Comparison of ENCODE assay signal across 21 mouse cellular contexts in the genomic region with DNA sequence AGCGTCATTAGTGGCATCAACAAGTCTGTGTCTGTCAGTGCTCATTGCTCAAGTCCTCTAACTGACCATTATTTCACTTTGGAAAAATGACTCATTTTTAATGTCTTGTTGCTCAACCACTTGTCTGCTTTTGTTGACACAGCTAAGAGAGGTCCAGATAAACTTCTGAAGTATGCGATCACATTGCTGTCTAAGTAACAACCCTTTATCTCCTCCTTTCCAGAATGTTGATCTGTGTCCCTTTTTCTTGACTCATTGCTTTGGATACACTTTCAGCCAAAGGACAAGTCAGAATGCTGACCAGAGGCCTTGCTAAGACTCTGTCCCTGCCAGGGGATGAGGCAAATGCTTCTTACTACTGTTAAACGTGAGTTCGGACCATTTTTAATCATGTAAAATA.
DNase-seq lines count a peak whose midpoint lies in the region; ATAC-seq and TF ChIP-seq lines count a peak whose summit lies in the region.
"Had no signal": no experiment of that assay in that cellular context is flagged by ENCODE, and none has a peak within 500 bp of the region (broad histone marks: within the 10 kb centered on the region; RNA-seq: fewer than 3 reads in every experiment).

No protein-coding gene starts in this region.

- peak; percentile 65 for ATAC-seq in lung, postnatal 0 days
- no peak for ATAC-seq in hindbrain, embryonic 12.5 days (ENCODE audit: low FRiP score)
- ATAC-seq: activated CD4-positive, CD25-positive, alpha-beta regulatory T cell, adult 4 months; forebrain, embryonic 13.5 days; forebrain, postnatal 0 days; hindbrain, embryonic 16.5 days; inflammation-experienced regulatory T-cells, adult 6 months; intestine, postnatal 0 days; Patski had no signal

- H3K27me3 ChIP-seq in lung, postnatal 0 days (replicated peaks; ENCODE audit: insufficient read depth, low read length): no peaks in the 10 kb centered on the region
- H3K27me3 ChIP-seq in hindbrain, embryonic 12.5 days: no peaks in the 10 kb centered on the region
- H3K27me3 ChIP-seq: forebrain, embryonic 13.5 days; heart, embryonic 13.5 days had no signal

- no peak overlapping the region for H3K27ac ChIP-seq in lung, postnatal 0 days (ENCODE audit: low read length)
- no peak overlapping the region for H3K27ac ChIP-seq in hindbrain, embryonic 12.5 days
- H3K27ac ChIP-seq: embryonic facial prominence, embryonic 10.5 days; forebrain, embryonic 13.5 days; heart, embryonic 13.5 days had no signal

- H3K36me3 ChIP-seq in lung, postnatal 0 days (ENCODE audit: insufficient read depth, low read length): no peaks in the 10 kb centered on the region
- no peaks in the 10 kb centered on the region for H3K36me3 ChIP-seq in hindbrain, embryonic 12.5 days
- H3K36me3 ChIP-seq: embryonic facial prominence, embryonic 10.5 days; heart, embryonic 13.5 days had no signal

- H3K9ac ChIP-seq in lung, postnatal 0 days (replicated peaks; ENCODE audit: low read depth): no peak overlapping the region
- no peak overlapping the region for H3K9ac ChIP-seq in hindbrain, embryonic 12.5 days
- H3K9ac ChIP-seq: forebrain, embryonic 13.5 days; forebrain, postnatal 0 days; heart, embryonic 13.5 days had no signal

- no peaks in the 10 kb centered on the region for H3K4me1 ChIP-seq in lung, postnatal 0 days (ENCODE audit: insufficient read depth, low read depth, low read length)
- no peaks in the 10 kb centered on the region for H3K4me1 ChIP-seq in lung, adult 2 months (ENCODE audit: control insufficient read depth, insufficient read depth, low read length)
- H3K4me1 ChIP-seq in hindbrain, embryonic 12.5 days: no peaks in the 10 kb centered on the region
- H3K4me1 ChIP-seq: embryonic facial prominence, embryonic 10.5 days; heart, embryonic 13.5 days had no signal

- H3K4me2 ChIP-seq in lung, postnatal 0 days (replicated peaks; ENCODE audit: low read depth, low read length): no peak overlapping the region
- no peak overlapping the region for H3K4me2 ChIP-seq in hindbrain, embryonic 12.5 days (replicated peaks)
- H3K4me2 ChIP-seq: forebrain, embryonic 13.5 days; heart, embryonic 13.5 days had no signal

- TF ChIP-seq EP300 in lung, postnatal 0 days (IDR thresholded peaks at IDR 0.05): no peak

- no peak overlapping the region for H3K4me3 ChIP-seq in lung, postnatal 0 days (ENCODE audit: low read depth, low read length)
- H3K4me3 ChIP-seq in lung, adult 2 months (replicated peaks; ENCODE audit: extremely low read depth, low read depth, low read length): no peak overlapping the region
- no peak overlapping the region for H3K4me3 ChIP-seq in hindbrain, embryonic 12.5 days
- H3K4me3 ChIP-seq: embryonic facial prominence, embryonic 10.5 days; forebrain, embryonic 13.5 days; gastrocnemius, adult 2 months; heart, embryonic 13.5 days had no signal

- WGBS in lung, postnatal 0 days: 68% methylated on average over 4 of the region's 4 CpGs
- 64% methylated on average over 4 of the region's 4 CpGs for WGBS in lung, adult 2 months
- WGBS in hindbrain, embryonic 12.5 days: 95% methylated on average over 4 of the region's 4 CpGs

- H3K9me3 ChIP-seq in lung, postnatal 0 days (ENCODE audit: low read length): no peaks in the 10 kb centered on the region
- H3K9me3 ChIP-seq in hindbrain, embryonic 12.5 days (replicated peaks): no peaks in the 10 kb centered on the region; the same call in 1 of the 2 replicates
- H3K9me3 ChIP-seq: forebrain, embryonic 13.5 days; heart, embryonic 13.5 days had no signal

- TF ChIP-seq POLR2A in lung, adult 2 months (IDR thresholded peaks at IDR 0.05; ENCODE audit: borderline replicate concordance, extremely low read depth, low read depth, low read length): no peak

- DNase-seq in gastrocnemius, postnatal 25 days: peak; percentile 12
- no peak for DNase-seq in gastrocnemius, postnatal 36 days
- DNase-seq in heart, adult 9 months (ENCODE audit: low spot score in 2 of 2): peak; percentile 49 to 63
- no peak for DNase-seq in heart, postnatal 10 days
- DNase-seq in lung, postnatal 0 days (ENCODE audit: low spot score): peak; percentile 68
- DNase-seq in lung, adult 2 months: no peak
- peak; percentile 18 for DNase-seq in lung, postnatal 36 days
- DNase-seq: adrenal gland, postnatal 14 days; cerebellum, adult 11-12 months; cerebellum, adult 9-10 months; forebrain, postnatal 0 days; gastrocnemius, adult 2 months had no signal

- intact Hi-C loops in gastrocnemius, postnatal 36 days (cut with DNase I): no loop called here
- intact Hi-C loops in heart, postnatal 10 days (cut with DNase I): no loop called here

- TF ChIP-seq CTCF in lung, postnatal 0 days (IDR thresholded peaks at IDR 0.05): no peak
- TF ChIP-seq CTCF in lung, adult 2 months (IDR thresholded peaks at IDR 0.05; ENCODE audit: insufficient read depth, low read length): no peak

Comparison
In these comparisons a context has a peak if more than half of its experiments do, and no peak if none do; other contexts are left out.
1. DNase-seq: peak in gastrocnemius, postnatal 25 days (single experiment), heart, adult 9 months (2 of 2), lung, postnatal 0 days (single experiment) and lung, postnatal 36 days (single experiment); none in gastrocnemius, postnatal 36 days (0 of 2), heart, postnatal 10 days (0 of 2) and lung, adult 2 months (single experiment).